Mouse (Mus musculus) erythroblast, adult 5-6 weeks (primary cell): ENCODE measurements around the gene Tyrobp. TPM values are rescaled to one million over a fixed set of nuclear protein-coding genes. Genes with fewer than 3 reads are reported as not detected.

Source experiments
- ATAC-seq: replicated peaks from 2 replicates; pipeline ENCODE4 v1.8.0; 2016; ENCODE audit warnings: moderate number of reproducible peaks, mild to moderate bottlenecking, moderate TSS enrichment, inconsistent platforms; ENCODE audit not compliant: poor library complexity, low FRiP score, severe bottlenecking
- total RNA-seq, 2 experiments: library from RNA; stranded (forward) in 1 of 2; stranded (reverse) in 1 of 2; fragments of 150-400 nt in 1 of 2; fragments of 200-764, 138-1000 nt in 1 of 2; gene quantifications; 2 replicates each; pipeline versions ENCODE4 v1.2.3 to v1.2.4; 2015 to 2017; ENCODE audit warnings: low replicate concordance in 2 of 2

Tyrobp gene
- total RNA-seq, 2 experiments from 2014 or later = 122 to 315 TPM

DNA sequence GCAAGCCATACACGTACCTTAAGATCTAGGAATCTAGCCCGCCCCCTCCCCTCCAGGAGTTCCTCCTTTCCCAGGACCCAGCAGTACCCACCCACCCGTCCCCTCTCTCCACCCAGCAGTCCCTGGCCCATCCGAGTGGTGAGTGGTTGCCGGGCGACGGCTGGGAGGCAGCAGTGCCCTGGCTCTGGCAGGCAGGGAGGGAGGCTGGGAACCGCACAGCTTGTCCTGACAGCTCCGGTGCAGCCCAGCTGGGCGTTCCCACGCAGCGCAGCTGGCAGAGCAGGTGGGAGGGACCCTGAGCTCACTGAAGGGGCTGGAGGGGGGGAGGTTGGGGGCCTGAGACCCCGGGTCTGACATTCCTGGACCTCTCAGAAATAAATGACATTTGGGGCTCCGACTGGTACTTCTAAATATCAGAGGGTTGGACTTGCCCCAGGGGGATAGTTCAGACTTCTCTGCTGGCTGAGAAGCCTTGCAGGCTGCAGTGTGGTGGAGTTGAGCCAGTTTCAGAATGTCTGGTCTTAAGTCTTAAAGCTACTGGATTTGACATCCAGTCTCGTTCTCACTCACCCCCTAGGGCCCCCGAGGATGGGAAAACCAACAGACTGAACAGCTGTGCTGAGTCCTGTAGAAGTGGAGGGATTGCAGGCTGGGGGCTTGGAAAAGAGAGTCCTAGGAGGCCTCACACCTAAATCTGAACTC lies 44.2 kb downstream of the Tyrobp start, which contains the start of the genes Kirrel2 and Nphs1:
Gene Kirrel2, minus strand, starts transcription at position 62 of the 702 bp plus-strand sequence.
Gene Nphs1, plus strand, starts transcription at position 687 of the 702 bp plus-strand sequence.
- ATAC-seq = no peak

DNA sequence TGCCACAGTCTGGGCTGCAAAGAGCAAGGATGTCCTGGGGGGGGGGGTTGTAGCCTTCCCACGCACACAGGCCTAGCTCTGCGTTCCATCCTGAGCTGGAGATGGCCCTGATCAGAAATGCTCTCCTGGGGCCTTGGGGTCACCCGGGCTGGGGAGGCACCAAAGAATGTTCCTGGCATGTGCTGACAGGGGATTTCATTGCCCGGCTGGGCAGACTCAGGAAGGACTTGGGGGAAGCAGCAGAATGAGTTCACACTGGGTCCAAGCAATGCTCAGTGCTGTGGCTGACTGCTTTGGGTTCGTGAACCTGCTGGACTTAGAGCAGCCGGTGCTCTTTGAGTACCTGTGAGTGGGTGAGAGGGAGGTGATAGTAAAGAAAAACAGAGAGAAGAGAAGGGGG lies 45.9 kb downstream of the Tyrobp start:
- no peak for ATAC-seq

DNA sequence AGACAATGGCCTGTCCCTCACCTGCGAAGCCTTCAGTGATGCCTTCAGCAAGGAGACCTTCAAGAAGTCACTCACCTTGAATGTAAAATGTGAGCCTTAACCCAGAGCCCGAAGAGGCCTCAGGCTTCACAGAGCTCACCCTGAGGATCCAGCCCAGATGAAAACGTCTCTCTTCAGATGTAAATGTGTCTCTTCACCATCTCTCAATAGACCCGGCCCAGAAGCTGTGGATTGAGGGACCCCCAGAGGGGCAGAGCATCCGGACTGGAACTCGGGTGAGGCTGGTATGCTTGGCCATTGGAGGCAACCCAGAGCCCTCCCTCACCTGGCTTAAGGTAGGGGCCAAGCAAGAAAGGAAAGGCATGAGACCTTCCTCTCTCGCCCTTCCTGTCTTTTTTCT lies 50.0 kb downstream of the Tyrobp start:
- ATAC-seq = no peak

DNA sequence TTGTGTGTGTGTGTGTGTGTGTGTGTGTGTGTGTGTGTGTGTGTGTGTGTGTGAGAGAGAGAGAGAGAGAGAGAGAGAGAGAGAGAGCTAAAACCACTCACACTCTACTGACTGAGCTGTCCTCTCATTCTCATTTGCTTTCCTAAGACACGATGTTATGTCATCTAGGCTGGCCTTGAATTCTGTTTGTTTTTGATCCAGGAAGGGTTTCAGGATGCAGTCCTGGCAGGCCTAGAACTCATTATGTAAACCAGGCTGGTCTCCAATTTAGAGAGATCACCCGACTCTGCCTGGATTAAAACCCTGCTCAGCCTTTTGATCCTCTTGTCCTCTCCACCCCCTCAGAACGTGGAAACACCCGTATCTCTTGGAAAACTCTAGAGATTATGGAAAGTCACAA lies 50.4 kb downstream of the Tyrobp start:
- ATAC-seq = no peak

DNA sequence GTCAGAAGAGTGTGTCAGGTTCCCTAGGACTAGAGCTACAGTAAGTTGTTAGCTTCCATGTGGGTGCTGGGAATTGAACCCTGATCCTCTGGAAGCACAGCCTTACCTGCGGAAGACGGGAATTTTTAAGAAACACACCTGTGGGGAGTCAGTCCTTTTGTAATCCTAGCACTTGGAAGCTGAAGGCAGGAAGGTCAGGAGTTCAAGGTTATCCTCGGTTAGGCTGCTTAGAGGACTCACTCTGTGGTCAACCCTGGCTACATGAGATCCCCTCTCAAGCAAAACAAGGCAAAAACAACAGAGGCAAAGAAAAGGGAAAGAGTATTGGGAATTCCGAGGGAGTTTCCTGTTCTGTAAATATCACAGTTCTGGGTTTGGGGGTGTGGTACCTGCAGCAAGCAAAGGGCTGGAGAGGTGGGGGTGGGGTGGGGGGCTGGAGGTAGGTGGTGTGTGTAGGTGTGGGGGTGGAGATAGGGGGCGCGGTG lies 51.3 kb downstream of the Tyrobp start:
- ATAC-seq = no peak

Other genes with a start within 250 kb of the Tyrobp start
Only the 30 nearest of the 34 such genes appear.
- 121 and 178 TPM in 2 replicates for gene Capns1, start 214.9 kb upstream of the Tyrobp start, total RNA-seq (2015; ENCODE audit: low replicate concordance)
- gene Capns1, start 214.9 kb upstream of the Tyrobp start, total RNA-seq (2017; ENCODE audit: low replicate concordance) = 60.6 and 91.3 TPM in 2 replicates
- 9.8 and 22.1 TPM in 2 replicates for gene Polr2i, start 181.8 kb upstream of the Tyrobp start, total RNA-seq (2015; ENCODE audit: low replicate concordance)
- gene Polr2i, start 181.8 kb upstream of the Tyrobp start, total RNA-seq (2017; ENCODE audit: low replicate concordance) = 11.0 and 12.6 TPM in 2 replicates
- gene Tbcb, start 181.5 kb upstream of the Tyrobp start, total RNA-seq (2015; ENCODE audit: low replicate concordance) = 36.4 and 38.6 TPM in 2 replicates
- gene Tbcb, start 181.5 kb upstream of the Tyrobp start, total RNA-seq (2017; ENCODE audit: low replicate concordance) = 6.3 and 11.7 TPM in 2 replicates
- gene Ovol3, start 178.0 kb upstream of the Tyrobp start, total RNA-seq (2015; ENCODE audit: low replicate concordance) = not detected in 2 replicates
- not detected in 2 replicates for gene Ovol3, start 178.0 kb upstream of the Tyrobp start, total RNA-seq (2017; ENCODE audit: low replicate concordance)
- not detected in 2 replicates for gene Thap8, start 133.7 kb upstream of the Tyrobp start, total RNA-seq (2015; ENCODE audit: low replicate concordance)
- gene Thap8, start 133.7 kb upstream of the Tyrobp start, total RNA-seq (2017; ENCODE audit: low replicate concordance) = not detected in 2 replicates
- 6.9 and 22.5 TPM in 2 replicates for gene Wdr62, start 133.3 kb upstream of the Tyrobp start, total RNA-seq (2015; ENCODE audit: low replicate concordance)
- 4.9 and 11.7 TPM in 2 replicates for gene Wdr62, start 133.3 kb upstream of the Tyrobp start, total RNA-seq (2017; ENCODE audit: low replicate concordance)
- gene Clip3, start 122.0 kb upstream of the Tyrobp start, total RNA-seq (2015; ENCODE audit: low replicate concordance) = not detected in 2 replicates
- not detected in 2 replicates for gene Clip3, start 122.0 kb upstream of the Tyrobp start, total RNA-seq (2017; ENCODE audit: low replicate concordance)
- 0.96 and 3.3 TPM in 2 replicates for gene Alkbh6, start 105.0 kb upstream of the Tyrobp start, total RNA-seq (2015; ENCODE audit: low replicate concordance)
- gene Alkbh6, start 105.0 kb upstream of the Tyrobp start, total RNA-seq (2017; ENCODE audit: low replicate concordance) = 2.0 and 5.4 TPM in 2 replicates
- not detected in 2 replicates for gene Syne4, start 99.0 kb upstream of the Tyrobp start, total RNA-seq (2015; ENCODE audit: low replicate concordance)
- not detected in 2 replicates for gene Syne4, start 99.0 kb upstream of the Tyrobp start, total RNA-seq (2017; ENCODE audit: low replicate concordance)
- gene E130208F15Rik, start 92.0 kb upstream of the Tyrobp start, total RNA-seq (2015; ENCODE audit: low replicate concordance) = not detected in 2 replicates
- gene E130208F15Rik, start 92.0 kb upstream of the Tyrobp start, total RNA-seq (2017; ENCODE audit: low replicate concordance) = 1.5 TPM in 1 of 2 replicates, not detected in the other
- gene Sdhaf1, start 89.9 kb upstream of the Tyrobp start, total RNA-seq (2015; ENCODE audit: low replicate concordance) = 0.84 TPM in 1 of 2 replicates, not detected in the other
- 0.77 and 2.8 TPM in 2 replicates for gene Sdhaf1, start 89.9 kb upstream of the Tyrobp start, total RNA-seq (2017; ENCODE audit: low replicate concordance)
- not detected in 2 replicates for gene Lrfn3, start 51.0 kb upstream of the Tyrobp start, total RNA-seq (2015; ENCODE audit: low replicate concordance)
- gene Lrfn3, start 51.0 kb upstream of the Tyrobp start, total RNA-seq (2017; ENCODE audit: low replicate concordance) = not detected in 2 replicates
- 14.2 and 29.0 TPM in 2 replicates for gene Hcst, start 6.1 kb downstream of the Tyrobp start, total RNA-seq (2015; ENCODE audit: low replicate concordance)
- 2.6 and 13.9 TPM in 2 replicates for gene Hcst, start 6.1 kb downstream of the Tyrobp start, total RNA-seq (2017; ENCODE audit: low replicate concordance)
- gene Nfkbid, start 8.0 kb downstream of the Tyrobp start, total RNA-seq (2015; ENCODE audit: low replicate concordance) = 2.1 and 5.0 TPM in 2 replicates
- gene Nfkbid, start 8.0 kb downstream of the Tyrobp start, total RNA-seq (2017; ENCODE audit: low replicate concordance) = 0.14 and 3.6 TPM in 2 replicates
- gene Aplp1, start 31.8 kb downstream of the Tyrobp start, total RNA-seq (2015; ENCODE audit: low replicate concordance) = not detected in 2 replicates
- not detected in 2 replicates for gene Aplp1, start 31.8 kb downstream of the Tyrobp start, total RNA-seq (2017; ENCODE audit: low replicate concordance)
- not detected in 2 replicates for gene Kirrel2, start 43.9 kb downstream of the Tyrobp start, total RNA-seq (2015; ENCODE audit: low replicate concordance)
- not detected in 2 replicates for gene Kirrel2, start 43.9 kb downstream of the Tyrobp start, total RNA-seq (2017; ENCODE audit: low replicate concordance)
- gene Nphs1, start 44.6 kb downstream of the Tyrobp start, total RNA-seq (2015; ENCODE audit: low replicate concordance) = not detected in 2 replicates
- not detected in 2 replicates for gene Nphs1, start 44.6 kb downstream of the Tyrobp start, total RNA-seq (2017; ENCODE audit: low replicate concordance)
- gene Prodh2, start 79.9 kb downstream of the Tyrobp start, total RNA-seq (2015; ENCODE audit: low replicate concordance) = not detected in 2 replicates
- not detected in 2 replicates for gene Prodh2, start 79.9 kb downstream of the Tyrobp start, total RNA-seq (2017; ENCODE audit: low replicate concordance)
- 5.0 and 6.7 TPM in 2 replicates for gene Arhgap33, start 121.3 kb downstream of the Tyrobp start, total RNA-seq (2015; ENCODE audit: low replicate concordance)
- gene Arhgap33, start 121.3 kb downstream of the Tyrobp start, total RNA-seq (2017; ENCODE audit: low replicate concordance) = 9.5 and 9.6 TPM in 2 replicates
- 6.3 and 19.4 TPM in 2 replicates for gene Hspb6, start 138.4 kb downstream of the Tyrobp start, total RNA-seq (2015; ENCODE audit: low replicate concordance)
- gene Hspb6, start 138.4 kb downstream of the Tyrobp start, total RNA-seq (2017; ENCODE audit: low replicate concordance) = 2.2 and 3.9 TPM in 2 replicates
- 0.38 and 2.1 TPM in 2 replicates for gene Proser3, start 138.5 kb downstream of the Tyrobp start, total RNA-seq (2015; ENCODE audit: low replicate concordance)
- 0.77 and 4.6 TPM in 2 replicates for gene Proser3, start 138.5 kb downstream of the Tyrobp start, total RNA-seq (2017; ENCODE audit: low replicate concordance)
- gene Lin37, start 146.1 kb downstream of the Tyrobp start, total RNA-seq (2015; ENCODE audit: low replicate concordance) = 48.0 and 55.0 TPM in 2 replicates
- 7.8 and 8.9 TPM in 2 replicates for gene Lin37, start 146.1 kb downstream of the Tyrobp start, total RNA-seq (2017; ENCODE audit: low replicate concordance)
- gene U2af1l4, start 149.5 kb downstream of the Tyrobp start, total RNA-seq (2015; ENCODE audit: low replicate concordance) = 3.5 and 30.1 TPM in 2 replicates
- 30.0 and 39.4 TPM in 2 replicates for gene U2af1l4, start 149.5 kb downstream of the Tyrobp start, total RNA-seq (2017; ENCODE audit: low replicate concordance)
- 1.3 and 4.8 TPM in 2 replicates for gene Gm49396, start 149.6 kb downstream of the Tyrobp start, total RNA-seq (2015; ENCODE audit: low replicate concordance)
- 5.2 and 6.6 TPM in 2 replicates for gene Gm49396, start 149.6 kb downstream of the Tyrobp start, total RNA-seq (2017; ENCODE audit: low replicate concordance)
- 73.4 and 88.8 TPM in 2 replicates for gene Psenen, start 149.9 kb downstream of the Tyrobp start, total RNA-seq (2015; ENCODE audit: low replicate concordance)
- 41.4 and 69.3 TPM in 2 replicates for gene Psenen, start 149.9 kb downstream of the Tyrobp start, total RNA-seq (2017; ENCODE audit: low replicate concordance)
- 4.0 and 7.3 TPM in 2 replicates for gene Igflr1, start 151.7 kb downstream of the Tyrobp start, total RNA-seq (2015; ENCODE audit: low replicate concordance)
- not detected in 2 replicates for gene Igflr1, start 151.7 kb downstream of the Tyrobp start, total RNA-seq (2017; ENCODE audit: low replicate concordance)
- 31.1 and 35.0 TPM in 2 replicates for gene Kmt2b, start 175.0 kb downstream of the Tyrobp start, total RNA-seq (2015; ENCODE audit: low replicate concordance)
- gene Kmt2b, start 175.0 kb downstream of the Tyrobp start, total RNA-seq (2017; ENCODE audit: low replicate concordance) = 14.9 and 21.2 TPM in 2 replicates
- gene Zbtb32, start 185.1 kb downstream of the Tyrobp start, total RNA-seq (2015; ENCODE audit: low replicate concordance) = not detected in 2 replicates
- gene Zbtb32, start 185.1 kb downstream of the Tyrobp start, total RNA-seq (2017; ENCODE audit: low replicate concordance) = not detected in 2 replicates
- gene Upk1a, start 199.1 kb downstream of the Tyrobp start, total RNA-seq (2015; ENCODE audit: low replicate concordance) = not detected in 2 replicates
- not detected in 2 replicates for gene Upk1a, start 199.1 kb downstream of the Tyrobp start, total RNA-seq (2017; ENCODE audit: low replicate concordance)
- 74.4 and 173 TPM in 2 replicates for gene Cox6b1, start 212.4 kb downstream of the Tyrobp start, total RNA-seq (2015; ENCODE audit: low replicate concordance)
- gene Cox6b1, start 212.4 kb downstream of the Tyrobp start, total RNA-seq (2017; ENCODE audit: low replicate concordance) = 135 and 145 TPM in 2 replicates